Mouse (Mus musculus) stomach, postnatal 0 days (tissue): ENCODE results near the gene March2. TPM values are rescaled to one million over a fixed set of nuclear protein-coding genes. Genes with fewer than 3 reads are reported as not detected.
A peak's percentile ranks its signal among the peaks of the same experiment; 100 is the strongest.

Source experiments
- ATAC-seq: fragments of 200-750 bp; cut with Nextera tagmentation; 2 replicates; pipeline ENCODE4 v1.8.0; 2017; ENCODE audit not compliant: low FRiP score, low TSS enrichment
- DNase-seq: peaks from one replicate; pipeline ENCODE4 v3.0.0-alpha.2; 2016; ENCODE audit warnings: low spot score
- H3K27ac ChIP-seq: fragments of 300-500 bp; sonication (generic); replicated peaks from 2 replicates; pipeline ENCODE4 v1.5.1; 2014; ENCODE audit warnings: mild to moderate bottlenecking, control low read depth
- H3K27me3 ChIP-seq: fragments of 300-500 bp; sonication (generic); 2 replicates; pipeline ENCODE4 v1.6.1; 2014; ENCODE audit warnings: low read length; ENCODE audit not compliant: control insufficient read depth, insufficient read depth
- H3K36me3 ChIP-seq: fragments of 300-500 bp; sonication (generic); 2 replicates; pipeline ENCODE4 v1.6.1; 2014; ENCODE audit warnings: low read length, mixed read lengths; ENCODE audit not compliant: control insufficient read depth, insufficient read depth
- H3K4me1 ChIP-seq: fragments of 300-500 bp; sonication (generic); replicated peaks from 2 replicates; pipeline ENCODE4 v1.6.1; 2014; ENCODE audit warnings: antibody characterized with exemption; ENCODE audit not compliant: control insufficient read depth, insufficient read depth
- H3K4me2 ChIP-seq: fragments of 300-500 bp; sonication (generic); replicated peaks from 2 replicates; pipeline ENCODE4 v1.6.1; 2014; ENCODE audit warnings: low read depth, mild to moderate bottlenecking, control low read depth, moderate library complexity
- H3K4me3 ChIP-seq: fragments of 300-500 bp; sonication (generic); 2 replicates; pipeline ENCODE4 v1.5.1; 2014; ENCODE audit warnings: low read depth, low read length, control low read depth
- H3K9ac ChIP-seq: fragments of 300-500 bp; sonication (generic); 2 replicates; pipeline ENCODE4 v1.6.1; 2014; ENCODE audit warnings: mild to moderate bottlenecking, low read length, control low read depth, mixed read lengths
- H3K9me3 ChIP-seq: fragments of 300-500 bp; sonication (generic); 2 replicates; pipeline ENCODE4 v1.6.1; 2016; ENCODE audit warnings: low read length; ENCODE audit not compliant: control insufficient read depth
- CTCF ChIP-seq: IDR thresholded peaks from 2 replicates; pipeline ENCODE4 v1.5.1; 2016; ENCODE audit warnings: antibody characterized with exemption, low read depth, mild to moderate bottlenecking, moderate library complexity
- EP300 ChIP-seq: optimal IDR thresholded peaks from 2 replicates; pipeline ENCODE3; 2016; ENCODE audit warnings: antibody characterized with exemption
- WGBS: fragments of 180-500 bp; shearing (Covaris S2); extraction: QIAGEN DNeasy Blood & Tissue Kit; methylation state at CpG from one replicate; pipeline ENCODE4 v1.1.7; 2014; 5-methylcytosine and 5-hydroxymethylcytosine counted together
- polyA plus RNA-seq: library from polyadenylated mRNA; unstranded; fragments of >200 nt; fragmentation: Nextera tagmentation; extraction: Ambion mirVana; gene quantifications from 2 replicates; pipeline ENCODE4 v1.2.1, GENCODE M21; 2015

The March2 gene
- polyA plus RNA-seq, 1 experiment from 2014 or later = 51.1 TPM

GRCm38 (mm10) chr17:33713271-33713670 lies 5.2 kb downstream of the March2 start:
- Histone ChIP-seq H3K4me3 (no peak overlapping the region), H3K36me3 (0 out of 2 replicates have a peak, but pooled peaks cover 3% of the 10 kb centered on the region), H3K9ac (no peak overlapping the region), H3K27me3 (no peaks in the 10 kb centered on the region), H3K4me2 (no peak overlapping the region), H3K4me1 (no peaks in the 10 kb centered on the region), H3K27ac (no peak overlapping the region), H3K9me3 (no peaks in the 10 kb centered on the region)
- DNase-seq (no peak), ATAC-seq (no peak)
- WGBS = 68% methylated on average over 5 of the region's 5 CpGs
- TF ChIP-seq EP300 = no peak
- no peak for TF ChIP-seq CTCF

DNA sequence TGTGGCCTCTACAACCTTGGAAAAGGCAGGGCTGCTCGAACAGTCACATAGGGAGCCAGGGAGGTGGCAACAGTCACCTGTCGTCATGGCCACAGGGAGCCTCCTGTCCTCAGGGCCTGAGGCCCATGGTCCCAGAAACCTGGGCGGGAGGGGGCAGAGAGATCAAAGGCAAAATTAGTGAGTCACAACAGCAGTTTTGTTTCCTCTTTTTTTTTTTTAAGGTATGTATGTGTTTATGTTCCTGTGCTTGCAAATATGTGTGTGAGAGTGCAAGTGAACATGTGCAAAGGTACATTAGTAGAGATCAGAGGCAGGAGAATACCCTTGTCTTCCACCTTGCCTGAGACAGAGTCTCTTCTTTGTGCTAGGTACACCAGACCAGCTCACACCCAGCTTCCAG lies 8.6 kb downstream of the March2 start:
- no peak overlapping the region for H3K27ac ChIP-seq
- H3K27me3 ChIP-seq = no peaks in the 10 kb centered on the region
- ATAC-seq (no peak), DNase-seq (no peak)
- H3K4me1 ChIP-seq = no peaks in the 10 kb centered on the region
- WGBS = 76% methylated on average over 3 of the region's 3 CpGs
- H3K9ac ChIP-seq = no peak overlapping the region
- H3K4me2 ChIP-seq = no peak overlapping the region
- TF ChIP-seq EP300 (no peak), CTCF (no peak)
- no peaks in the 10 kb centered on the region for H3K9me3 ChIP-seq
- 0 out of 2 replicates have a peak, but pooled peaks cover 3% of the 10 kb centered on the region for H3K36me3 ChIP-seq
- no peak overlapping the region for H3K4me3 ChIP-seq

DNA sequence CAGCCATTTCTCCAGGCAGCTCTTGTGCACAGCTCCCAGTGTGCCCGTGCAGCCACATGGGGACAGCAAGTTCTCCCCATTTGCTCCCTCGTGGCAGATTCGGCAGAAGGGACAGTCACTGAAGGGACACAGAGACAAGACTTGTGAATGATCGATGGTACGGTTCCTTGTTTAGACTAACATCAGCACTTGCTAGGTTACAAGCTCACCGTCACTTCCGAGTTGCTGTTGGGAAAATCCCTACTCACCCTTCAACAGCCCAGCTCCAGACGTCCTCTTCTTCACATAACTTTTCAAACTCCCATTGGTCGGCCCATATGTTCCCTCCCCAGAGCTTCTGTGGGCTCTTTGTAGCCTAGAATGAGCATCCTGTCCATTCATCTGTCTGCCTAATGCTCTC lies 15.4 kb downstream of the March2 start:
- DNase-seq (no peak), ATAC-seq (no peak)
- Histone ChIP-seq H3K4me2 (no peak overlapping the region), H3K27ac (no peak overlapping the region), H3K4me1 (no peaks in the 10 kb centered on the region), H3K4me3 (no peak overlapping the region), H3K27me3 (no peaks in the 10 kb centered on the region), H3K9me3 (no peaks in the 10 kb centered on the region), H3K36me3 (peaks cover 5% of the 10 kb centered on the region; the same call in 1 of the 2 replicates), H3K9ac (no peak overlapping the region)
- WGBS = 86% methylated on average over 9 of the region's 9 CpGs
- no peak for TF ChIP-seq CTCF
- TF ChIP-seq EP300 = no peak

GRCm38 (mm10) chr17:33702178-33702577 lies 16.3 kb downstream of the March2 start:
- Histone ChIP-seq H3K4me2 (no peak overlapping the region), H3K27me3 (no peaks in the 10 kb centered on the region), H3K4me3 (no peak overlapping the region), H3K27ac (no peak overlapping the region), H3K4me1 (no peaks in the 10 kb centered on the region), H3K36me3 (peaks cover 5% of the 10 kb centered on the region; the same call in 1 of the 2 replicates), H3K9ac (no peak overlapping the region), H3K9me3 (no peaks in the 10 kb centered on the region)
- DNase-seq (no peak), ATAC-seq (no peak)
- no peak for TF ChIP-seq EP300
- 58% methylated on average over 1 of the region's 1 CpGs for WGBS

DNA sequence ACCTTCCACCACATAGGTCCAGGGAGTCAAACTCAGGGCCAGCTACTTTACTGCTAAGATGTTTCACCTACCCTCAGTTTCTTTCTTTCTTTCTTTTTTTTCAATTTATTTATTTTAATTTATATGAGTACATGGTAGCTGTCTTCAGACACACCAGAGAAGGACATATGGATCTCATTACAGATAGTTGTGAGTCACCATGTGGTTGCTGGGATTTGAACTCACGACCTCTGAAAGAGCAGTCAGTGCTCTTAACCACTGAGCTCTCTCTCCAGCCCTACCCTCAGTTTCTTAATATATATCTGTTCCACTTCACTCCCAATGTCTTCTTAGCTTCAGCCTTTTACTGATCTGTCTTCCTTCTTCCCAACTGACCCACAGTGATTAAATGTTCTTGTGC lies 23.0 kb downstream of the March2 start:
- Histone ChIP-seq H3K9me3 (no peaks in the 10 kb centered on the region), H3K4me1 (no peaks in the 10 kb centered on the region), H3K36me3 (peaks cover 2% of the 10 kb centered on the region; the same call in 1 of the 2 replicates), H3K9ac (no peak overlapping the region), H3K27ac (no peak overlapping the region), H3K4me2 (no peak overlapping the region), H3K27me3 (no peaks in the 10 kb centered on the region), H3K4me3 (no peak overlapping the region)
- TF ChIP-seq CTCF (no peak), EP300 (no peak)
- ATAC-seq (no peak), DNase-seq (no peak)
- WGBS = 86% methylated on average over 1 of the region's 1 CpGs

- Histone ChIP-seq H3K4me3 (peak within 1 kb of the TSS; percentile 94; the same call in 1 of the 2 replicates), H3K9ac (peak within 1 kb of the TSS; percentile 56), H3K36me3 (peaks cover 5% of the 10 kb centered on the region; the same call in 1 of the 2 replicates), H3K9me3 (no peaks in the 10 kb centered on the region), H3K27ac (peak within 1 kb of the TSS; percentile 97; the same call in 1 of the 2 replicates), H3K4me2 (peak within 1 kb of the TSS; percentile 87), H3K27me3 (no peaks in the 10 kb centered on the region), H3K4me1 (peaks cover 3% of the 10 kb centered on the region; the same call in 1 of the 2 replicates)
- DNase-seq (no peak), ATAC-seq (no peak)
- TF ChIP-seq CTCF = no peak
- TF ChIP-seq EP300 = no peak
- 96% methylated on average over 1 of the region's 1 CpGs for WGBS
Measured at GRCm38 (mm10) chr17:33686760-33687159, 31.7 kb downstream of the March2 start, which contains the start of gene Hnrnpm. TSS of gene Hnrnpm (minus strand) at chr17:33686860.
